Mouse (Mus musculus): ENCODE data around the gene Qdpr. TPM values are rescaled to one million over a fixed set of nuclear protein-coding genes. Genes with fewer than 3 reads are reported as not detected.

Gene Qdpr
- 91.1 TPM for polyA plus RNA-seq (2015; fragmentation: Illumina TruSeq; extraction: RNeasy Lipid Tissue Mini Kit (QIAGEN cat#74804); ENCODE audit: insufficient read depth, low replicate concordance)

GRCm38 (mm10) chr5:45449831-45450716 is at the start of gene Qdpr:
TSS of gene Qdpr (minus strand) at chr5:45450236.

DNA sequence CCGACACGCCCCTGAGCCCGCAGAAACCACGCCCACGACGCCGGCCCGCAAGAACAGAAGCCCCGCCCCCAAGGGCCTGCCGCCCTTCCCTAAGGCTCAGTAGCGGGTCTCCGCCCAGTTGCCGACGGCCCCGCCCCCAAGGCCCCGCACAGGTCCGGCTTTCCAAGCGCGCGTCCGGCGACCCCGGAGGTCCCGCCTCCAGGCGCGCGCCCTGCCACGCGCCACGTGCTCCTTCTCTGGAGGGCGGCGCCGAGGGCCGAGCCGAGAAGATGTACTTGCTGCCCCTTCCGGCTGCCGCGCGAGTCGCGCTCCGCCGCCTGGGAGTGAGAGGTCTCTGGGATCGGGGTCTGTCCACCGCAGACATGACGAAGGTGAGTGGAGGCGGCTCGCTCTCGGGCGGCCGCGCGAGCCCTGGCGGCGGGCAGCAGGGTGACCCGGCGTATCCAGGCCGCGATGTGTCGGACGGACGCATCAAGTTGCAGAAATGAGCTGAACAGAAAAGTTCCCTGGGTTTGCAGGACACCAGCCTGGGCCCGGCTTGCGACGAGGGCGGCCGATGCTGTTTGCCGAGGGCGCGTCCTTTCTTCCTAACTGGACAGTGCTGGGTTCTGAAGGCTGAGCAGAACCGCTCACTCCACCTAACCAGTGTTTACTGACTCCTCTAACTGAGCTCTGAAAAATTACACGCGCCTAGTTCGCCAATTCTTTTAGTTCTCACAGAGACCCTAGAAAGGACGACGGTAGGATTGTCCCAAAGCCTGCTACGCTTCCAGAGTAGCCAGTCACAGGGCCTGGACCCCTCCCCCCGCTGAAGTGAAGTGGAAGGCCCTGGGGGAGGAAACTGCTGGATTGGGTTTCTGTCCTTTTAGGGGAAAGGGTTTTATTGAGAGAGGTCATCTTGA is 43.4 kb upstream of the Qdpr start, which contains the start of gene Lap3:
TSS of gene Lap3 (plus strand) at position 184 of the 902 bp plus-strand sequence.

DNA sequence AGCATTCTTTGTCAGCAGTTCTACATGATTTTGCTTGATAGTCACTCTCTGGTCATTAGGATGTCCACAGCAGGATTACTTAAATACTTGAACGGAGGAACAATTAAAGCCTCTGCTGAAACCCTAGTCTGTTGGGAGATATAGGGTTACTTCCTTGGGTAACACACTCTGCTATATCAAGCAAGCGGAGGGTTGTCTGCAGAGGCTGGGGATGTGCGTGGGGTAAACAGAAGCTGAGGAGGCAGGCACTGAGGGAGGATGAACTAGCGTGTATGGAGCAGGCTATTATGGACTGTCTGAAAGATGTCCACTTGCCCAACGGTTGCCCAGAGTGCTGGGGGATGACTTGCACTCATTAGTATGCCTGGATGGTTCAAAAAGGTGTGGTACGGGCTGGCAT is 3.4 kb upstream of the Qdpr start, which contains the start of gene Clrn2:
TSS of gene Clrn2 (plus strand) at position 301 of the 400 bp plus-strand sequence.

Other genes with a start within 250 kb of the Qdpr start
- gene Clrn2, start 3.5 kb upstream of the Qdpr start, polyA plus RNA-seq (2015; fragmentation: Illumina TruSeq; extraction: RNeasy Lipid Tissue Mini Kit (QIAGEN cat#74804); ENCODE audit: insufficient read depth, low replicate concordance) = not detected
- 46.4 TPM for gene Lap3, start 43.1 kb upstream of the Qdpr start, polyA plus RNA-seq (2015; fragmentation: Illumina TruSeq; extraction: RNeasy Lipid Tissue Mini Kit (QIAGEN cat#74804); ENCODE audit: insufficient read depth, low replicate concordance)
- gene Med28, start 70.0 kb upstream of the Qdpr start, polyA plus RNA-seq (2015; fragmentation: Illumina TruSeq; extraction: RNeasy Lipid Tissue Mini Kit (QIAGEN cat#74804); ENCODE audit: insufficient read depth, low replicate concordance) = 74.0 TPM
- gene Fam184b, start 189.4 kb upstream of the Qdpr start, polyA plus RNA-seq (2015; fragmentation: Illumina TruSeq; extraction: RNeasy Lipid Tissue Mini Kit (QIAGEN cat#74804); ENCODE audit: insufficient read depth, low replicate concordance) = 0.17 TPM
- gene Ncapg, start 219.7 kb upstream of the Qdpr start, polyA plus RNA-seq (2015; fragmentation: Illumina TruSeq; extraction: RNeasy Lipid Tissue Mini Kit (QIAGEN cat#74804); ENCODE audit: insufficient read depth, low replicate concordance) = 13.6 TPM

All from spleen, adult 10 weeks (tissue).